Mouse (Mus musculus): ENCODE data around the gene Rftn1.
"Not testable (repeated sequence)": the region's sequence is repeated elsewhere in the genome, so short reads cannot be mapped to it uniquely, and the experiment has no call there.

Rftn1 gene

DNA sequence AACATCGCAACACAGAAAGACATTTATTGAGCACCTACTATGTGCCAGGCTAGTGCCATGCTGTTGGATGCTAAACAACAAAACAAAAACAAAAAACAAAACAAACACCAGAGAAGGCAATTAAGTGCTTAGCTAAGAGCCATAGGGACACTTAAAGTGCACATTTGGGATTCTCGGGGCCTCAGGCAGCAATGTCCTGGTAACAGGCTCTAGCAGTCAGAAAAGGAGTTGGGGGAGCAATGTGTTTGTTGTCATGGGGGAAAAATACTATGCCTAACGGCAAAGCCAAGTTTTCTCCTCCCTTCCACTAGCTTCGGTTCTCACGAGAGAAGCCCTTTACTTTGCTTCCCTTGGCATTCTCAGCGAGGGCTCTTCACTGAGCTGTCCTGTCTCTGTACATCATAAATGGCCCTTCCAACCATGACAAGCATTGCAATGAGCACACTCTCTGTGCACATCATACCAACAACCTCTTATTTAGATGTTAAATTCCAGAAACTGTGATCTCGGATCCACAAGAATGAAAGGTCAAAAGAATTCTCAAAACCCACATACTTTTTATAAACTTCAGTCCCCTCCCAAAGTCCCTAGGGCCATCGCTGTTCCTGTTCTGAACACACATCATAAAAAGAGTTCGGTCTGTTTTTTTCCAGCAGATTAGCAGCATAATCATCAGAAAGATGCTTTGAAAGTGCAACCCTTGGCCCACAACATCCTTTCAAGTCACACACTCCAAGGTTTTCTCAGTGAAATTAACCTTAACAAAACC lies 63.2 kb downstream of the Rftn1 start:
- DNase-seq = no peak

DNA sequence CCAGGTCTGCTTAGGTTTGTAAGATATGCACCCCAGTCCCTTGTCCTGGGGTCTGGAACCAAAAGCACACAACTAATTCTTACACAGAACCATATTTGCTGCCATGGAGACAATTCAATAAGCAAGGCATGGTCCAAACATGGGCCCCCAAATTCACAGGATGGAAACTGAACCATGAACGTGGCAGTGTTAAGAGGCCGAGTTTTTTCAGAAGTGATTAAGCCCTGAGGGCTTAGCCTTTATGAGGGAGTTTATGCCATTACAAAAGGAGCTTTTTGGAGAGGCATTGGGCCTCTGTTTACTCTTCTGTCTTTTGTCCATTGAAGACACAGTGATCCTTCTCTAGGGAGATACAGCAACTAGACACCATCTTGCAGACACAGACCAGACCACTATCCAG lies 63.9 kb downstream of the Rftn1 start:
- DNase-seq = no peak

DNA sequence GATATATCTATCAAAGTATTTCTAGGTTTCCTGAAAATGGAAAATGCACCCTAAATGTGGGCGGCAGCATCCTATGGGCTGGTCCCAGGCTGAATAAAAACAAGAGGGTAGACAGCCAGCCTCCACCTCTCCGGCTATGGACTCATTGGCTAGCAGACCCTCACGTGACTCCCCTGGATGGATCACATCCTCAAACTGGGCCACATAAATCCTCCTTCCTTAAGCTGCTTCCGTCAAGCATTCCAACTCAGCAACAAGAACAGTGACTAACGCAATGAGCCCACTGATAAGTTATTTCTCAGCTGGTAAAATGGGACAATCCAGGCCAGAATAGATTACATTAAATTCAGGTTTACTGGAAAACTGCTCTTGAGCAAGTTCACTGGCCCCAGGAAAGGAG lies 64.6 kb downstream of the Rftn1 start:
- no peak for DNase-seq

DNA sequence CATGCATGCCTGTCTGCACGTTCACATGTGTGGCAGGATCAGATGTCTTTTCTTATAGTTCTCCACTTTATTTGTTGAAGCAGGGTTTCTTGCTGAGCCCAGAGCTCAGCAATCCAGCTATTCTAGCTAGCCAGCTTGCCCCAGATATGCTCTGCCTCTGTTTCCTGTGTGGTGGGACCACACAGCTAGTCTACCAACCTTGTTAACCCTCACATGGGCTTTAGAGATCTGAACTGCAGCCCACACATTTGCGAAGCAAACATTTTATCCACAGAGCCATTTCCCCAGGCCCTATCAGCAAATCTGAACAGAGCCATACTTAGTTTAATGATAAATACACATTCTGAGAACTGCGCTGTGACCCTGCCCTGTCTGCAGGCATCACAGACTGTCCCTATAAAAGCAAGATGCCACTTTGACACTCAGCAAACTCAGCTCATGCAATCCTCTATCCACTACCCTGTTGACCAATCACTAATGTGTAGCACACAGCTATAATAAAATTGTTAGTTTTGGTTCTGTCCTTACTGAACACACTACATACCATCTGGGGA lies 65.2 kb downstream of the Rftn1 start:
- peak; percentile 52 for DNase-seq

DNA sequence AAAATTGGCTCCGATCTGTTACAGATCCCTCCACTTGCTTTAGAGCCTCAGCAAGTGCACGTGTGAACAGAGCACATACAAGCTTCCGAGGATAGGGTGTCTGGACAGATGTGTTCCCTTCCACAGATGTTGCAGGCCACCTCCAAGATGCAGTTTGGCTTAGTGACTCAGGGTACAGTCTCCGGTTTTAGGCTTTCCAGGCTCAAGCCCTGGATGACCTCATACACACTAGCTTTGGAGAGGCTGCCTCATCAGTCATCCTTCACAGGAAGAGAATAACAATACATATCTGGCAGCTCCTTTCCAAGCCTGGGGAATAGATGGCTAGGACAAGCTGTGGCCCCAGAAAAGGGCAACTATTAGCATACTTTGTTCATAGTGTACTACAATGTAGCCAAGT lies 65.8 kb downstream of the Rftn1 start:
- no peak for DNase-seq

DNA sequence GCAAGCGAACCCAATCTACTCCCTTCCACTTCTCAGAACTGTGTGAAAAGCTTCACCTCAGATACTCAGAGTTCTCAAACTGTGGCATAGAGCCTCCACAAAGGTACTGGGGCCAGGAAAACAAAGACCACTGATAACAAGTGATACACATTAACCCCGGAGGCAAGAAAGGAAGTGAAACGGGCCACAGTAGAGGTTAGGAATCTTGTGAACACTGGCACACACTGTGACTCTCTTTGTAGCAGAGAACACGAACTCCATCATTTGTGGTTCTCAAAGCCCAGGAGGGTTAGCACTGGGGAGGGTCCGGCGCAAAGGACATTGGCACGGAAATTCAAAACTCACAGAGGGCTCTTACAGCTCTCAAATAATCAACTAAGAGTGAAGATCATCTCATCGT lies 67.9 kb downstream of the Rftn1 start:
- DNase-seq = no peak

DNA sequence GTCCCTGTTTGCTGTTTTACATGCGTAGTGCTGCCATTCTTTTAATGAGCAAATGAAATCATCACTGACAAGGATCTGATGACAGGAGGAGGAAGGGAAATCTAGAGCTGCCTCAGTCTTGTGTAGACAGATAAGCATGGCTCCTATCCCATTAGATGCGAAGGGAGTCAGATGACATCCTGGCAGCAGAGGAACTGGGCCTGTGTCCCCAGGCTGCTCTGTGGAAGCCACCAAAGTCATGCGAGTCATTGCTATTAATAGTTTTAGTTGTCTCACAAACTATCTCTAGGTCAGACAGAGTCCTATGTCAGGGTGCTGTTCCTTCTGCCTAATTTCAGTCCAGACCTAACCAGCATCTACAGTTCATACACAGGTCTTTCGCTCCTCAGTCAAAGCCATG lies 70.4 kb downstream of the Rftn1 start:
- DNase-seq = no peak

DNA sequence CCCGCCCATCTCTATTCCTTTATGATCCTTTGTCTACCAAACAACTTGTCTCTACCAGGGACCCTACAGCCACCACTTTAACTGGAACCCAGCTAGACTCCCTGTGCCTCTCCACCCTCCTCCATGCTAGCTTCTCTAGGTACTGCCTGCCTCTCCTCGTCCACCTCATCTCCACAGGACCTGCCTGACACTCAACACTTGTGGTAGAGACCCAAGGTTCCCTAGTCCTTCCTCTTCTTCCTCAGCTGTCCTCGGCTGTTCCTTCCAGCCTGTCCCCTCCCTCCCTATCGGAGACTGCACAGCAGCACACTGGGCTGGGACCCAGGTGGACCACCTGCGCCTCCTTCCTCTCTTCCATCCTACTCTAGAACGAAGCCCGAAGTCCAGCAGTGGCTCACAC lies 73.0 kb downstream of the Rftn1 start:
- no peak for DNase-seq

DNA sequence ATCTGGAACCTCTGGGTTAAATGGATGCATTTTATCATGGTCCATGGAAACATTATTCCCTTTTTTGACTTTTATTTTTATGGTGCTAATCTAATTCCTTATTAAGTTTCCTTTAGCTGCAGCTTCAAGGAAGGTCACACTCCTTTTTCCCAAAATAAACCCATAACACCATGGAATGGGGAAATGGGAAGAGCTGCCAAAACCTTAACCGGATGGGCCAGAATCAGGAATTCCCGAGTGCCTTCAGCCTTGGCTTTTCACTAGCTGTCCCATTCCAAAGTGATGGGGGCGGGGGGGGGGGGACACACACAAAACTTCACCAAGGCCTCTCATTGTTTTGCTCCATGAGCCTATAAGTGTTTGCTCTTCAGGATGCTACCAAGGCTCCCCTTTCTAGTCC lies 73.5 kb downstream of the Rftn1 start:
- DNase-seq = no peak

DNA sequence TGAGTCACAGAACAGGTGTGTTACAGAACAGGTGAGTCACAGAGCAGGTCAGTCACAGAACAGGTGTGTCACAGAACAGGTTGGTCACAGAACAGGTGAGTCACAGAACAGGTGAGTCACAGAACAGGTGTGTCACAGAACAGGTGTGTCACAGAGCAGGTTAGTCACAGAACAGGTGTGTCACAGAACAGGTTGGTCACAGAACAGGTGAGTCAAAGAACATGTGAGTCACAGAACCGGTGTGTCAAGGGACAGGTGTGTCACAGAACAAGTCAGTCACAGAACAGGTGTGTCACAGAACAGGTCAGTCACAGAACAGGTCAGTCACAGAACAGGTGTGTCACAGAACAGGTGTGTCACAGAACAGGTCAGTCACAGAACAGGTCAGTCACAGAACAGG lies 74.1 kb downstream of the Rftn1 start:
- DNase-seq = not testable (repeated sequence)

DNA sequence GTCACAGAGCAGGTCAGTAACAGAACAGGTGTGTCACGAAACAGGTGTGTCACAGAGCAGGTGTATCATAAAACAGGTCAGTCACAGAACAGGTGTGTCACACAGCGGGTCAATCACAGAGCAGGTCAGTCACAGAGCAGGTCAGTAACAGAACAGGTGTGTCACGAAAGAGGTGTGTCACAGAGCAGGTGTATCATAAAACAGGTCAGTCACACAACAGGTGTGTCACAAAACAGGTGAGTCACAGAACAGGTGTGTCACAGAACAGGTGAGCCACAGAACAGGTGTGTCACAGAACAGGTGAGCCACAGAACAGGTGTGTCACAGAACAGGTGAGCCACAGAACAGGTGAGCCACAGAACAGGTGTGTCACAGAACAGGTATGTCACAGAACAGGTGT lies 74.8 kb downstream of the Rftn1 start:
- DNase-seq = not testable (repeated sequence)

DNA sequence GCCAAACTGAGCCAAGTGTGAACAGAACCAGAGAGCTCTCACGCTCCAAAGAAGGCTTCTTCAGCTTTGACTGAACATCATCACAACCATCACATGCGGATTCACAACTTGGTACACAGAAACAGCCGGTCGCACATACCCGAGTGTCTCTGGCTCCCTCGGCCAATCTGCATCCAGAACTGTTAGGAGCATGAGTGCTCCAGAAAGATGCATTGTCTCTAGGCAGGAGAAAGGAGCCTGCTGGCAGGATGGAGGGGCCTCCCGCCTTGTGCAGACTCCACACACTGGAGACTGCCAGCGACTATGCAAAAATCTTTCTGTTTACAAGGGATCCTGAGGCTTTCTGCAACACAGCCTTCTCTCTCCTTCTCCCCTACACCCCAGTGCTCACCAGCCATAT lies 75.8 kb downstream of the Rftn1 start:
- DNase-seq = no peak

DNA sequence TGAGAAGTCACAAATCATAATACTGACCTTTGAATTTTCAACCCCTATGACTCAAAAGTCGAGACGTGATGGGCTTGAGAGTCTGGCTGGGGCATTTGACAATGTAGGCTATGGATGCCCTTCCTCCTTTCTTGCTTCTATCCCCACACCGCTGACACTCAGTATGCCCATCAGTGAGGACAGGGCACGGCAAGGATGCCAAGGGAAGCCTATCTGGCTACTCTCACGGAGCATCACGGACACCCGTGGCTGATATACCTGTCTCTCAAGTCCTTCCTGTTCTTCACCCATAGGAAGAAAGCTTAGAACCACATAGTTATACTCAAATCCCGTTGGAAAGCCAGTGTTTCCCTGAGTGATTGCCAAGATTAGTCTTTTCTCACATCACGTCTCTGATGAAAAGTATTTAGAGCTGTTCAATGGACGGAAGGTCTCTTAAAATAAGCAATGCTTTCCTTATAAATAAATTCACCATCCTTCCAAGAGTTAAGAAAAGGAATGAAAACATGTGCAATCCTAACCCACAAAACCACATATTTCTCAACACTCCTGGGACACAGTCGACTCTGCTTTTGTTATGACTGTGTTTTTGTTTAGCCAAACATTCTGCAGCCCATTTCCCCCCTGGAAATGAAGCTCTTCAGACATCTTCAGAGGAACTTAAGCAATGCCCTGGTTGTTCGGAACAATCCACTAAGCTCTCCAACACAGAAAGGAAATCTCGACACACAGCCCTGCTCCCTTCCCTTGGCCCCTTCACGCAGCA lies 79.6 kb downstream of the Rftn1 start:
- DNase-seq = no peak

DNA sequence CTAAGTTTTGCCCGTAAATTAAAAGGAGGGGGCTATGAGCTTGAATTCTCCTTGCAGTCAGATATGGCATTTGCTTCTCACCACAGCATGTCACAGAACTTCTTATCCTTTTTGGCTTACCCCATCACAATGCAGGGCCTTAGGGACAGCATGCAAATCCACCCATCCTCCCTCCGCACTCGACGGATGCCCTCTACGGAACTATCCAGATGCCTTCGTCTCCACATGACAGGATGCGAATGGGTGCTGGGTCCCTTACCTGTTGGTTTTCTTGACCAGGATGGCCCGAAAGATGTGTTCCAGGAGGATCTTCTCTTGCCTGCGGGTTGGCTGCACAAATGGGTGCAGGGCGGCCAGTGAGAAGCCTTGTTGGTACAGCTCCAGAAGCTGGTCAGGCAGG lies 83.7 kb downstream of the Rftn1 start:
- no peak for DNase-seq

DNA sequence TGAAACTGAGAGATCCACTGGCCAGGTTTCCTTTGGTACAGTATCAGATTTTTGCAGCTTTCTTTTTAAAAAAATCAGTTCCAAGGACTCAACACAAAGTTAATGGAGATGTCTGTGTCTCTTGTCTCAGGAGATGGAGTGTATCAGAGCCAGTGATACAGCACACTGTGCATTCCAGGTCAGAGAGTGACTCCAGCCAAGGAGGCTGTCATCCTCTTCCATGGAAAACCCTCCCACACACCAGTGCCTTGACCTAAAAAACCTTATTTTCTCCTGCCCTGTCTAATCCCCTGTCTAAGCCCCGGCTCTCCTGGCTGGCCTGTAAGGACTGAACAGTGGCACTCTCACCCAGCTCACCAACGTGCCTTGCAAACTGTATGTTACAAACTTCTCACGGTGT lies 86.3 kb downstream of the Rftn1 start:
- no peak for DNase-seq

DNA sequence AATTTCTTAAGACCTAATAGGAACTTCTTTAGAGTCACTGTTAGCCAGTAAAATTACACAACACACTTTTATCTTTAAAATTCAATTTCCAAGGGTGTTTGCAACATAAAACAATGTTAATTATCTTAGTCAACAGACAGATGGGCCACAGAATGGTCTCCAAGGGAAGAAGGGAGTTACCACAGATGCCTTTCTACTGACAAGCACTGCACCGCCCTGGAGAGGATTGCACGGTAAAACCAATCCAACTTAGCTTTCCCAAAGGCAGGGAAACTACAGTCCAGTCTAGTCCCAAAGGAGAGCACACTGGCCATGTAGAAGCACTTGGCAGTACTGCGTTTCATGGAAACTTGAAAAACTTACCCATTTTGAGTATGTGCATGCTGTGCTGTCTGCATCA lies 89.1 kb downstream of the Rftn1 start:
- no peak for DNase-seq

DNA sequence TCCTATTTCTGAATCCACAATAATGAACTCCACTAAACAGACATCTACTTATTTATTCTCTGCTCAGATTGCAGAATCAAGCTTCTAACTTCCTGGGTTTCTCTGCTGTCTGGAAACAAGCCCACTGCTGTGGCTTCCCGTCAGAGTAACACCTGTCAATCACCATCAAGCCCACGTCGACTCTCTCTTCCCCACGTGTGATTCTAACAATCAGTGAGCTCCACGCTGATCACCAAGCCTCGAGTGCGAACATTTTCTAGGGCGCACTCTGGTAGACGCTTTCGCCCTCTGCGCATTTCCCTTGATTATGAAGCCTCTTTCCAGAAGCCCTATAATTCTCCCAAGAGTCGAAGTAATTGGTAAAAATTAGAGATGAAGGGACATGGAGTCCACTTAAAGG lies 90.4 kb downstream of the Rftn1 start:
- no peak for DNase-seq

DNA sequence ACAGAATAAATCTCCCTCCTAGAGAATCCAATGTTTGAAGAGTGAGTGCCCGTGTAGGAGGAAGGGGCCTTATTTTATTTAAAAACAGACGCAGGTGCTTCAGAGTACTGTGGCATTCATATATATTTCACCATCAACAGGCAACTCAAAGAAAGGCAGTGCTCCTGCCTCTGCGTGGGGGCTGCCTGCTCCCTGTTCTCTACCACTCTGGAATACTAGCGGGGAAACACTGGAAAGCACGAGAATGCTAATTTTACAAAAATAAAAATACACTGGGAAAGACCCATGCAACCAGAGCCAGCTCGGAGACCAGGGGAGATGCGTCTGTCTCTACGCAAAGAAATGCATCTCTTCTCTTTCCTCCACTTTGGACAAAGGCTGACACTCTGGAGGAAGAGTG lies 91.1 kb downstream of the Rftn1 start:
- no peak for DNase-seq

DNA sequence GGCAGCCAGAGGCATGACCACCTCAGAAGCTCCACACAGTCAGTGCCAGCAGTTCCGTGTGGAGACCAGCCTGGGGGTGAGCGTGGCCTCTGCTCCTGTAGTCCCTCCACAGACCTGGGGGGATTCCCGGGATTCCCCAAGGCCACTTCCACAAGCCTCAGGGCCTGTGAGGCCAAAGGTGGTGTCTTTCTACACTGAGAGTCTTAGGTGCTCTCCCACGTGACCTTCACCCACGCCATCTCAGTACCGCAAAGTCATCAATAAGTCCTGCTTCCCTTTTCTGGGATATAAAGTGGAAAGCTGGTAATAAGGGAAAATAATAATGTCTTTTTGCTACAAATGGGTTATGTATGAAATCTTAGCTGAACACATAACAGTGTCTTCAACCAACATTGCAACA lies 92.2 kb downstream of the Rftn1 start:
- DNase-seq = no peak

DNA sequence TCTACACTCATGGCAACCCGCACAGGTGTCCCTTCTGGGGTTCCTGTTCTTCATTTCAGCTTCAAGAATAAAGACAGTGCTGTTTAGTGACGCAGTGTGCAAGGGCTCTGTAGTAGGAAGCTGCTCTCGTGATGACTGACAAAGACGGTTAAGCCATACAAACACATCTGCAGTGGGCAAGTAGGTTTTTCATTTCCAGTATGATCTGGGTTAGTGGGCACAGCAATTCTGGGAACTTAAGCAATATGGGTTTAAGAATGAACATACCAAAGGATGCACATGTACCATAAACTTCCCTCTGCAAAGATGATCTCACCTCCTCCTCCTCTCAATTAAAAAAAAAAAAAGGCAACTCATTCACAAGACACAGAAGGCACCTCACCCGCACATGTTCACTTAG lies 92.6 kb downstream of the Rftn1 start:
- DNase-seq = peak; percentile 33

DNA sequence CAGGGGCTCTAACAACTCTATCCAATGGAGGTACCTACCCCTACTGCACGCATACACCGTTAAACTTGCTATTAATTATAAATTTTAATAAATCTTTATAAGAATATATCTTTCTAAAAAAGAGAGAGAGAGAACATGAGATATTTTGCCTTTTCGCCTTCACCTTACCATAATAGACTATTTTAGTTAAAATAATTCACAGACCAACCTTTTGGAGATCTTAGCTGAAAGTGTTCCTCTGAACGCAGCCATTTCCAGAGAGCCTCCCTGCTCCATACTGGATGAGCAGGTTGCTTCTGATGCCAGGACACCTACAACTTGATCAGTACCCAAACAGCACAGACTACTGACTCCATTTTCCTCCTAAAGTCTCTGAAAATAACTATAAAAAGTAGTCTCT lies 94.2 kb downstream of the Rftn1 start:
- no peak for DNase-seq

DNA sequence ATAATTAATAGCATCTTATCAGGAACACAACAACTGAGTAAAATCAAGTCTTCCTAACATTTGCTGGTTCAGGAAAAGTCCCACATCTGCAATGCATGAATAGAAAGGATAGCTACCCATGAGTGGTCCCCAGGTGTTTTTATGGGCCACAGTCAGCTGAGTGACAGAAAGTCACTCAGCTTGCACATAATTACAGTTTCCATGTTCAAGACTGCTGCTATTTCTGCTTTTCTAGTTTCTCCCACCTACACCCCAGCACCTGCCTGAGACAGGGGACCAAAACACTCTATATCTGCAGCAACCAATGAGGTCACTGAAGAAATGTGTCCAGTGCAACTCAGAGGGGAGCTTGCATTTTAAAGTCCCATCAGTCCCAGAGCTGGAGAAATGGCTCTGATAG lies 95.9 kb downstream of the Rftn1 start:
- DNase-seq = no peak

DNA sequence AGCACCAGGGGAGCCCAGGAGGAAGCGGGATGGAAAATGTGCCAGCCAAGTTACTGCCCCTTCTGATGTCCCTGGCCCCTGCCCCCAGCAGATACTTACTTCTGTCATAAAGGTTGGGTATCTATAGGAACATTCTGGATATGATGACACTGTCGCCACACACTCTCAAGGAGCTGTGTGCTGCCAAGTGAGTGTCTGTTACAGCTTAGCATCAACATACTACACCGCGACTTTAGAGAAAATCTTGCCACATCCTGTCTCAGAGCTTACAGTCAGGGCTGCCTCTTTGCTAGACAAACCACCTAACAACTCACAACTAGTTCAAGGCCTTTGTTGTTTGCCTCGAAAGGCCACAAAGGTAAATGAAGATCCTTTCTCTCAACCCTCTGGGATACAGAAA lies 96.4 kb downstream of the Rftn1 start:
- no peak for DNase-seq

DNA sequence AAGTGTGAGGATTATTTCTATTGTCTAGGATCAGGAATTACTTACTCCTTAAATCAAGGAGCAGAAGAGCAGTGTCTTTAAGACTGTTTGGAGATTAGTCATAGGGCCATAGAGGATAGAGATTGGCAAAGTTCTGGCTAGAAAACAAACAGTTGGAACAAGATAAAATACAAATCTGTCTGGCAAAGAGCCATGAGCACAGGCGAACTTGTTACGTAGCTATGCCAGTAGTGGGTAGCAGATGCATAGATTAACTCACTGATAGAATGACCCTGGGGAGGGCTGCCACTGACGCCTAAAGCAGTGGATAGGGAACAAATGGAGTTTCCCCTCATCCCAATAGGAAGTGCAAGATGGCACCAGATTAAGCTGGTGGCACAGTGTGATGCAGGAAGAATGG lies 97.1 kb downstream of the Rftn1 start:
- DNase-seq = no peak

DNA sequence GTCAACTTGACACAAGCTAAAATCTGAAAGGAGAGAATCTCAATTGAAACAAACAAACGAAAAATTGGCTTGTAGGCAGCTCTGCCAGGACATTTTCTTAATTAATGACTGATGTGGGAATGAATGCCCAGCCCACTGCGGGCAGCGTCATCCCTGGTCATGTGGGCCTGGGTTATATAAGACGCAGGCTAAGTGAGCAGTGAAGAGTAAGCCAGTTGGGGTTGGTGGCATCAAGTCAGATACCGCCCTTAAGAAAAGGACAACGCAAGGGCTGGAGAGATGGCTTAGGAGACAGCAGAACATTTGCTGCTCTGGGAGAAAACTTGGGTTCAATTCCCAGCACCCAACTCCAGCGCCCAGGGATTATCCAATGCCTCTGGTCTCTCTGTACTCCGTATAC lies 97.6 kb downstream of the Rftn1 start:
- no peak for DNase-seq
